Mouse (Mus musculus) ES-Bruce4 (cell line): ENCODE results near the gene Astn2.

Experiments used
- CTCF ChIP-seq: IDR thresholded peaks from one replicate; pipeline ENCODE4 v1.8.1; 2011; ENCODE audit warnings: low read depth, low read length
- EP300 ChIP-seq: IDR thresholded peaks from 2 replicates; pipeline ENCODE4 v1.6.1; 2011; ENCODE audit warnings: low read depth, low read length; ENCODE audit not compliant: insufficient read depth
- POLR2A ChIP-seq: IDR thresholded peaks from one replicate; pipeline ENCODE4 v1.8.1; 2011; ENCODE audit warnings: low read length; ENCODE audit not compliant: insufficient read depth

GRCm38 (mm10) chr4:65475925-65476560, 928.4 kb downstream of the Astn2 start:
- TF ChIP-seq CTCF (no peak), POLR2A (no peak), EP300 (no peak)
